Mouse (Mus musculus): ENCODE data around the gene Slc37a4. TPM values are rescaled to one million over a fixed set of nuclear protein-coding genes. Genes with fewer than 3 reads are reported as not detected.
"Not testable (repeated sequence)": the region's sequence is repeated elsewhere in the genome, so short reads cannot be mapped to it uniquely, and the experiment has no call there.

Gene Slc37a4
- total and polyA plus RNA-seq, 3 experiments: 20.9 to 38.9 (median 24.8) TPM

DNA sequence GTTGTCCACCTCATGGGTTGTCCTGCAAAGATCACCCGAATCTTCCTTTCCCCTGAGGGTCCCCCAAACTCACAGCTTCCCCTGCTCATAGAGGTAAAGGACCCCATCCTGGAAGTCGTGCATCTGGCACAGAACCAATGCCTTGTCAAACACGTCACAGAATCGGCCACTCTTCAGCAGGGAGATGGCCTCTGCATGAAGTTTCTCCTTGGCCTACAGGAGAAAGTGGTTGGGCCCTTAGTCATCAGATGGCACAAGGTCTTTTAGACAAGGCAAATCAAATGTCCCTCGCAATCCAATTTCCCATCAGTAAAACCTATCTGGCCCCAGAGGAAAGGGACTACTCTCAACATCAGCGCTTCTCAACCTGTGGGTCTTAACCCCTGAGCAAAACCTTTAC lies 43.5 kb upstream of the Slc37a4 start:
- TF ChIP-seq CTCF (IDR thresholded peaks at IDR 0.05) (no peak), POLR2A (IDR thresholded peaks at IDR 0.05; ENCODE audit: insufficient read depth, low read depth, low read length) (no peak), EP300 (IDR thresholded peaks at IDR 0.05; ENCODE audit: insufficient read depth, low read depth, low read length) (no peak)
- no peaks in the 10 kb centered on the region for H3K36me3 ChIP-seq (ENCODE audit: control insufficient read depth, insufficient read depth, low read length)
- no peaks in the 10 kb centered on the region for H3K27me3 ChIP-seq (ENCODE audit: control insufficient read depth, insufficient read depth, low read length)
- no peak overlapping the region for H3K9ac ChIP-seq (ENCODE audit: low read depth, low read length)
- H3K79me2 ChIP-seq (replicated peaks; ENCODE audit: control insufficient read depth, insufficient read depth, low read length): no peaks in the 10 kb centered on the region
- WGBS: 83% methylated on average over 6 of the region's 6 CpGs
- H3K27ac ChIP-seq: no peak overlapping the region
- no peak for DNase-seq
- intact Hi-C loops (cut with DNase I): no loop called here
- no peak overlapping the region for H3K4me3 ChIP-seq
- no peaks in the 10 kb centered on the region for H3K4me1 ChIP-seq (ENCODE audit: control insufficient read depth, insufficient read depth, low read length)

DNA sequence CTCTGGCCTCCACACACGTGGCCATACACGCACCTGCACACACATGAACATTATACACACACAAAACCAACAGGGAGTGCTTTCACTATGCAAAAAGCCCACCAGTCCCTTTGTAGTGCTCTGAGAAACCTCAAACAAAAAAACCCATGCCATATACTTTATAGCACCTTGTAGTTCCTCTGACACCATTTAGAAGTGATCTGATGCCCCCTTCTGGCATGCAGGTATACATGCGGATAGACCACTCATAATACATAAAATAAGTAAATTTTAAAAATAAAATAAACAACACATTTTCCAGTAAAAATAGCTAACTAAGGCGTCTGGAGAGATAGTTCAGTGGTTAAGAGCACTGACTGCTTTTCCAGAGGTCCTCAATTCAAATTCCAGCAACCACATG lies 39.4 kb upstream of the Slc37a4 start:
- Histone ChIP-seq H3K9ac (ENCODE audit: low read depth, low read length) (no peak overlapping the region), H3K4me1 (ENCODE audit: control insufficient read depth, insufficient read depth, low read length) (no peaks in the 10 kb centered on the region), H3K4me3 (no peak overlapping the region), H3K79me2 (replicated peaks; ENCODE audit: control insufficient read depth, insufficient read depth, low read length) (no peaks in the 10 kb centered on the region), H3K27me3 (ENCODE audit: control insufficient read depth, insufficient read depth, low read length) (no peaks in the 10 kb centered on the region), H3K36me3 (ENCODE audit: control insufficient read depth, insufficient read depth, low read length) (no peaks in the 10 kb centered on the region), H3K27ac (no peak overlapping the region)
- TF ChIP-seq EP300 (IDR thresholded peaks at IDR 0.05; ENCODE audit: insufficient read depth, low read depth, low read length): no peak
- peak; percentile 74 for TF ChIP-seq CTCF (IDR thresholded peaks at IDR 0.05)
- 76% methylated on average over 4 of the region's 4 CpGs for WGBS
- no peak for DNase-seq
- intact Hi-C loops (cut with DNase I): loop anchor here (1.0 to 5.0 kb wide), 2 partner anchors 65 to 230 kb away; no protein-coding TSS in a partner anchor

DNA sequence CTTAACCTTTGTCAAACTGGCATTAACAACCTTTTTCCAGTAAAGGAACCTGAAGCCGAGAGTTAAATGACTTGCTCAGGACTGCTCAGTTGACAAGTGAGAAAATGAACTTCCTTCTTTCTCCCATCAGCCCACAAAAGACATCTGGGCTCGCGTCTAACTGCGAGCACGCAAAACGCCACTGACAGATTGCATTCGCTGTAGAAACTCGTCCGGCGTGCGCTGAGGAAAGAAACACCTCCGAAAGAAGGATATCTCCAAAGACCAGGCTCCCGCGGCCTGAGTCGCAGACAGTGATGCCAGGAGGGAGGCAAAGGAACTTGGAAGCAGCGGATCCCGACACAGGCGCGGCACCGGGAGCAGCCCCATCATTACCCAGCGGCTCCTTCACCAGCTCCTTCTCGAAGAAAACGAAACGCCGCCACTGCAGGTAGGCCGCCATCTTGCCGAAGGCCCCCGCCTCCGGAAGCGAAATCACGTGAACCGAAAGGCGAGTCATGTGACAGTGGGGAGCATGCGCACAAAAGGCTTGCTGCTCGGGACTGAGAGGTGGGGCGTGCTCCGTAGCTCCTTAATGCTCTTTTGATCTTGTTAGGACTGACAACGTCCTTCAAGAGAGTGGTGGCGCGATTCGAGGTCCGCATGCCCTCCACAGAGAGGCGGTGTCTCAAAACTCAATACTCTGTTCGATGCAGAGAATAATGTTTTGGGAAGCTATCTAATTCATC lies 35.3 kb upstream of the Slc37a4 start, which contains the start of gene Vps11:
Gene Vps11 (minus strand): TSS at position 481 of the 728 bp plus-strand sequence.
- peak within 1 kb of the TSS; percentile 84 for H3K4me3 ChIP-seq
- no peaks in the 10 kb centered on the region for H3K79me2 ChIP-seq (replicated peaks; ENCODE audit: control insufficient read depth, insufficient read depth, low read length)
- H3K36me3 ChIP-seq (ENCODE audit: control insufficient read depth, insufficient read depth, low read length): no peaks in the 10 kb centered on the region
- H3K27me3 ChIP-seq (ENCODE audit: control insufficient read depth, insufficient read depth, low read length): no peaks in the 10 kb centered on the region
- intact Hi-C loops (cut with DNase I): no loop called here
- H3K27ac ChIP-seq: peak within 1 kb of the TSS; percentile 87
- no peaks in the 10 kb centered on the region for H3K4me1 ChIP-seq (ENCODE audit: control insufficient read depth, insufficient read depth, low read length)
- peak; percentile 98 for TF ChIP-seq POLR2A (IDR thresholded peaks at IDR 0.05; ENCODE audit: insufficient read depth, low read depth, low read length)
- TF ChIP-seq CTCF (IDR thresholded peaks at IDR 0.05): peak; percentile 31; the same call in 1 of the 2 replicates
- TF ChIP-seq EP300 (IDR thresholded peaks at IDR 0.05; ENCODE audit: insufficient read depth, low read depth, low read length): peak; percentile 91
- WGBS: under 1% methylated on average over 44 of the region's 44 CpGs
- peak within 1 kb of the TSS; percentile 86 for H3K9ac ChIP-seq (ENCODE audit: low read depth, low read length)
- DNase-seq: peak; percentile 94 to 95

DNA sequence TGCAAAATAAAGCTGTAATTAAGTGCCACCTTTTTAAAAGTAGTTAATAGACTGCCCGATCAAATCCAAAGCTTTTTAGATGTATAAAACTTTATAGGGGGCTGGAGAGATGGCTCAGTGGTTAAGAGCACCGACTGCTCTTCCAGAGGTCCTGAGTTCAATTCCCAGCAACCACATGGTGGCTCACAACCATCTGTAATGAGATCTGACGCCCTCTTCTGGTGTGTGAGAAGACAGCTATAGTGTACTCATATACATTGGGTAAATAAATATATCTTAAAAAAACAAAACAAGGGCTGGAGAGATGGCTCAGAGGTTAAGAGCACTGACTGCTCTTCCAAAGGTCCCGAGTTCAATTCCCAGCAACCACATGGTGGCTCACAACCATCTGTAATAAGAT lies 34.7 kb upstream of the Slc37a4 start:
- H3K79me2 ChIP-seq (replicated peaks; ENCODE audit: control insufficient read depth, insufficient read depth, low read length); DNase-seq; H3K4me1 ChIP-seq (ENCODE audit: control insufficient read depth, insufficient read depth, low read length); intact Hi-C loops (cut with DNase I); H3K27me3 ChIP-seq (ENCODE audit: control insufficient read depth, insufficient read depth, low read length); H3K36me3 ChIP-seq (ENCODE audit: control insufficient read depth, insufficient read depth, low read length): not testable (repeated sequence)
- Histone ChIP-seq H3K27ac (peak overlapping the region; percentile 87), H3K9ac (ENCODE audit: low read depth, low read length) (peak overlapping the region; percentile 70; the same call in 1 of the 2 replicates), H3K4me3 (peak overlapping the region; percentile 84)
- 31% methylated on average over 4 of the region's 4 CpGs for WGBS

DNA sequence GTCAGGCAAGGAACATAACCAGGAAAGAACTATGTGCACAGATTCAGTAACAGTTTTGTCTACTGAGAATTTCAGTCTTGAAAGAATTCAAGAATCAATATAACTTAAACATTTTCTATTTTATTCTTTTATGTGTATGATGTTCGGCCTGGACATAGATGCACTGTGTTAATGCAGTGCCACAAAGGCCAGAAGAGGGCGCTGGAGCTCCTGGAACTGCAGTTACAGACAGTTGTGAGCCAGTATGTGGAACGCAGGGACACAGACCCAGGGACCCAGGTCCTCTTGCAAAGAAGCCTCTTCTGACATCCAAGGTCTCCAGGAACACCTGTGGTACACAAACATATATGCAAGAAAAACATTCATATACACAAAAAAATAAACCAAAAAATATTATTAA lies 32.2 kb upstream of the Slc37a4 start:
- Histone ChIP-seq H3K4me1 (ENCODE audit: control insufficient read depth, insufficient read depth, low read length) (no peaks in the 10 kb centered on the region), H3K36me3 (ENCODE audit: control insufficient read depth, insufficient read depth, low read length) (no peaks in the 10 kb centered on the region), H3K27me3 (ENCODE audit: control insufficient read depth, insufficient read depth, low read length) (no peaks in the 10 kb centered on the region), H3K4me3 (no peak overlapping the region), H3K79me2 (replicated peaks; ENCODE audit: control insufficient read depth, insufficient read depth, low read length) (no peaks in the 10 kb centered on the region), H3K9ac (ENCODE audit: low read depth, low read length) (no peak overlapping the region), H3K27ac (no peak overlapping the region)
- WGBS: 71% methylated on average over 3 of the region's 3 CpGs
- intact Hi-C loops (cut with DNase I): no loop called here
- TF ChIP-seq CTCF (IDR thresholded peaks at IDR 0.05) (peak; percentile 58), EP300 (IDR thresholded peaks at IDR 0.05; ENCODE audit: insufficient read depth, low read depth, low read length) (no peak)
- DNase-seq: no peak

DNA sequence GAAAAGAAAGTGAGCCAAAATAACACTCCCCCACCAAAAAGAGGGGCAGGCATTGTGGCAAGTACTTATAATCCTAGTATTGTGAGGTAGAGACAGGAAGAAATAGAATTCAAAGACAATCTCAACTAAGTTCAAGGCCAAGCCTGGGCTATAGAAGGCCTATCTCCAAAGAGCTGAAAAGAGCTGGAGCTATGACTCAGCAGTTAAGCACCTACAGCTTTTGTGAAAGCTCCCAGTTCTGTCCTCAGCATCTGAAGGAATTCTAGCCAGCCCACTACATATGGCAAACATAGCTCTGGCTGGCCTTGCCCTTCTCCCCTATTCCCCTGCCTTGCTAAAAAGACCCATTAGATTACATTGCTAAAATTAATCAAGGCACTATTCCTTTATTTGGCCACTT lies 23.3 kb upstream of the Slc37a4 start:
- no peaks in the 10 kb centered on the region for H3K4me1 ChIP-seq (ENCODE audit: control insufficient read depth, insufficient read depth, low read length)
- H3K9ac ChIP-seq (ENCODE audit: low read depth, low read length): no peak overlapping the region
- DNase-seq: no peak
- no peak overlapping the region for H3K4me3 ChIP-seq
- H3K27me3 ChIP-seq (ENCODE audit: control insufficient read depth, insufficient read depth, low read length): no peaks in the 10 kb centered on the region
- no peak overlapping the region for H3K27ac ChIP-seq
- TF ChIP-seq POLR2A (IDR thresholded peaks at IDR 0.05; ENCODE audit: insufficient read depth, low read depth, low read length): no peak
- TF ChIP-seq CTCF (IDR thresholded peaks at IDR 0.05): no peak
- H3K36me3 ChIP-seq (ENCODE audit: control insufficient read depth, insufficient read depth, low read length): no peaks in the 10 kb centered on the region
- H3K79me2 ChIP-seq (replicated peaks; ENCODE audit: control insufficient read depth, insufficient read depth, low read length): no peaks in the 10 kb centered on the region
- intact Hi-C loops (cut with DNase I): no loop called here
